Mouse (Mus musculus): ENCODE results near the gene Oxa1l.
A peak's percentile ranks its signal among the peaks of the same experiment; 100 is the strongest.
"Not testable (repeated sequence)": the region's sequence is repeated elsewhere in the genome, so short reads cannot be mapped to it uniquely, and the experiment has no call there.

Oxa1l gene

GRCm38 (mm10) chr14:54360577-54361340 is at the start of gene Oxa1l:
TSS of gene Oxa1l (plus strand) at chr14:54360834.
- DNase-seq (ENCODE audit: low read depth) = peak; percentile 97

GRCm38 (mm10) chr14:54311763-54312162 is 48.9 kb upstream of the Oxa1l start:
- no peak for DNase-seq (ENCODE audit: low read depth)

GRCm38 (mm10) chr14:54321556-54322376 is 38.9 kb upstream of the Oxa1l start:
- no peak for DNase-seq (ENCODE audit: low read depth)

- DNase-seq (ENCODE audit: low read depth) = no peak
Measured at GRCm38 (mm10) chr14:54324486-54324885, 36.1 kb upstream of the Oxa1l start.

GRCm38 (mm10) chr14:54328548-54328947 is 32.1 kb upstream of the Oxa1l start:
- DNase-seq (ENCODE audit: low read depth) = peak; percentile 32

GRCm38 (mm10) chr14:54329201-54329600 is 31.4 kb upstream of the Oxa1l start:
- DNase-seq (ENCODE audit: low read depth) = no peak

- no peak for DNase-seq (ENCODE audit: low read depth)
Measured at GRCm38 (mm10) chr14:54331178-54331577, 29.5 kb upstream of the Oxa1l start.

- no peak for DNase-seq (ENCODE audit: low read depth)
Measured at GRCm38 (mm10) chr14:54332176-54333074, 28.2 kb upstream of the Oxa1l start.

GRCm38 (mm10) chr14:54333452-54334189 is 27.0 kb upstream of the Oxa1l start:
- DNase-seq (ENCODE audit: low read depth) = peak; percentile 60

- no peak for DNase-seq (ENCODE audit: low read depth)
Measured at GRCm38 (mm10) chr14:54340836-54341235, 19.8 kb upstream of the Oxa1l start.

- not testable (repeated sequence) for DNase-seq (ENCODE audit: low read depth)
Measured at GRCm38 (mm10) chr14:54341807-54342206, 18.8 kb upstream of the Oxa1l start.

- peak; percentile 55 for DNase-seq (ENCODE audit: low read depth)
Measured at GRCm38 (mm10) chr14:54350773-54351541, 9.7 kb upstream of the Oxa1l start.

- no peak for DNase-seq (ENCODE audit: low read depth)
Measured at GRCm38 (mm10) chr14:54352314-54352713, 8.3 kb upstream of the Oxa1l start.

- DNase-seq (ENCODE audit: low read depth) = no peak
Measured at GRCm38 (mm10) chr14:54354406-54354805, 6.2 kb upstream of the Oxa1l start.

- DNase-seq (ENCODE audit: low read depth) = no peak
Measured at GRCm38 (mm10) chr14:54363156-54363555, 2.5 kb downstream of the Oxa1l start.

GRCm38 (mm10) chr14:54365026-54365645 is 4.5 kb downstream of the Oxa1l start:
- DNase-seq (ENCODE audit: low read depth) = no peak

- no peak for DNase-seq (ENCODE audit: low read depth)
Measured at GRCm38 (mm10) chr14:54366581-54366980, 5.9 kb downstream of the Oxa1l start.

- no peak for DNase-seq (ENCODE audit: low read depth)
Measured at GRCm38 (mm10) chr14:54367429-54368060, 6.9 kb downstream of the Oxa1l start.

GRCm38 (mm10) chr14:54369372-54369771 is 8.7 kb downstream of the Oxa1l start:
- no peak for DNase-seq (ENCODE audit: low read depth)

GRCm38 (mm10) chr14:54370595-54370994 is 10.0 kb downstream of the Oxa1l start:
- DNase-seq (ENCODE audit: low read depth) = no peak
